Mouse (Mus musculus) kidney, embryonic 15.5 days (tissue): ENCODE measurements around the gene Cds2. TPM values are rescaled to one million over a fixed set of nuclear protein-coding genes. Genes with fewer than 3 reads are reported as not detected.
A peak's percentile ranks its signal among the peaks of the same experiment; 100 is the strongest.

ENCODE experiments used
- ATAC-seq: fragments of 200-750 bp; cut with Nextera tagmentation; replicated peaks from 2 replicates; pipeline ENCODE4 v1.8.0; 2017; ENCODE audit warnings: moderate TSS enrichment; ENCODE audit not compliant: low FRiP score
- H3K27ac ChIP-seq: fragments of 300-500 bp; sonication (generic); 2 replicates; pipeline ENCODE4 v1.5.1; 2015; ENCODE audit warnings: mild to moderate bottlenecking, inconsistent platforms
- H3K27me3 ChIP-seq: fragments of 300-500 bp; sonication (generic); 2 replicates; pipeline ENCODE4 v1.6.1; 2015; ENCODE audit warnings: inconsistent platforms
- H3K36me3 ChIP-seq: fragments of 300-500 bp; sonication (generic); 2 replicates; pipeline ENCODE4 v1.6.1; 2015; ENCODE audit warnings: inconsistent platforms
- H3K4me1 ChIP-seq: fragments of 300-500 bp; sonication (generic); 2 replicates; pipeline ENCODE4 v1.6.1; 2015; ENCODE audit warnings: inconsistent platforms
- H3K4me2 ChIP-seq: fragments of 300-500 bp; sonication (generic); 2 replicates; pipeline ENCODE4 v1.6.1; 2015; ENCODE audit warnings: moderate library complexity, mild to moderate bottlenecking, inconsistent platforms
- H3K4me3 ChIP-seq: fragments of 300-500 bp; sonication (generic); replicated peaks from 2 replicates; pipeline ENCODE4 v1.5.1; 2015; ENCODE audit warnings: mild to moderate bottlenecking, inconsistent platforms
- H3K9ac ChIP-seq: fragments of 300-500 bp; sonication (generic); 2 replicates; pipeline ENCODE4 v1.6.1; 2015; ENCODE audit warnings: mild to moderate bottlenecking, inconsistent platforms
- H3K9me3 ChIP-seq: fragments of 300-500 bp; sonication (generic); replicated peaks from 2 replicates; pipeline ENCODE4 v1.6.1; 2016; ENCODE audit warnings: inconsistent platforms
- WGBS: fragments of 180-500 bp; shearing (Covaris S2); methylation state at CpG from one replicate; pipeline ENCODE4 v1.1.7; 2015; ENCODE audit warnings: mixed read lengths; 5-methylcytosine and 5-hydroxymethylcytosine counted together
- polyA plus RNA-seq: library from polyadenylated mRNA; unstranded; fragments of >200 nt; fragmentation: Nextera tagmentation; extraction: Ambion mirVana; gene quantifications from 2 replicates; pipeline ENCODE4 v1.2.1, GENCODE M21; 2015

Gene Cds2
- polyA plus RNA-seq, 1 experiment from 2014 or later, result 30.2 TPM

- Histone ChIP-seq H3K9me3 (no peaks in the 10 kb centered on the region), H3K4me1 (peaks cover 3% of the 10 kb centered on the region; the same call in 1 of the 2 replicates), H3K9ac (no peak overlapping the region), H3K27me3 (no peaks in the 10 kb centered on the region), H3K27ac (no peak overlapping the region), H3K4me2 (no peak overlapping the region), H3K4me3 (no peak overlapping the region), H3K36me3 (no peaks in the 10 kb centered on the region)
- ATAC-seq, result no peak
- 73% methylated on average over 2 of the region's 2 CpGs for WGBS
Observed at GRCm38 (mm10) chr2:132270331-132270951, 7.5 kb downstream of the Cds2 start.

GRCm38 (mm10) chr2:132272694-132273389 is 9.9 kb downstream of the Cds2 start:
- 69% methylated on average over 6 of the region's 6 CpGs for WGBS

GRCm38 (mm10) chr2:132275527-132275926 is 12.6 kb downstream of the Cds2 start:
- Histone ChIP-seq H3K4me3 (no peak overlapping the region), H3K9ac (no peak overlapping the region), H3K36me3 (no peaks in the 10 kb centered on the region), H3K27ac (no peak overlapping the region), H3K4me2 (no peak overlapping the region), H3K9me3 (no peaks in the 10 kb centered on the region), H3K27me3 (no peaks in the 10 kb centered on the region), H3K4me1 (peaks cover 21% of the 10 kb centered on the region)
- ATAC-seq, result no peak
- WGBS, result 78% methylated on average over 4 of the region's 4 CpGs

More at GRCm38 (mm10) chr2:132272694-132273389, 9.9 kb downstream of the Cds2 start:
- Histone ChIP-seq H3K4me1 (peaks cover 7% of the 10 kb centered on the region; the same call in 1 of the 2 replicates), H3K4me2 (no peak overlapping the region), H3K9me3 (no peaks in the 10 kb centered on the region), H3K4me3 (no peak overlapping the region), H3K36me3 (no peaks in the 10 kb centered on the region), H3K27me3 (no peaks in the 10 kb centered on the region), H3K9ac (no peak overlapping the region), H3K27ac (0 out of 2 replicates have a peak overlapping the region, but pooled peaks have one; percentile 22)
- ATAC-seq, result no peak

GRCm38 (mm10) chr2:132276249-132276648 is 13.3 kb downstream of the Cds2 start:
- Histone ChIP-seq H3K9ac (no peak overlapping the region), H3K9me3 (no peaks in the 10 kb centered on the region), H3K27ac (no peak overlapping the region), H3K4me3 (no peak overlapping the region), H3K27me3 (no peaks in the 10 kb centered on the region), H3K36me3 (no peaks in the 10 kb centered on the region), H3K4me1 (peaks cover 21% of the 10 kb centered on the region), H3K4me2 (no peak overlapping the region)
- WGBS, result 75% methylated on average over 4 of the region's 4 CpGs
- ATAC-seq, result no peak

- H3K4me1 ChIP-seq, result peaks cover 41% of the 10 kb centered on the region
- 0 out of 2 replicates have a peak overlapping the region, but pooled peaks have one; percentile 7 for H3K9ac ChIP-seq
- ATAC-seq, result peak; percentile 85
- H3K4me2 ChIP-seq, result no peak overlapping the region
- 42% methylated on average over 8 of the region's 8 CpGs for WGBS
- no peaks in the 10 kb centered on the region for H3K36me3 ChIP-seq
- no peak overlapping the region for H3K4me3 ChIP-seq
- no peaks in the 10 kb centered on the region for H3K9me3 ChIP-seq
- peak overlapping the region; percentile 62 for H3K27ac ChIP-seq
- no peaks in the 10 kb centered on the region for H3K27me3 ChIP-seq
Observed at GRCm38 (mm10) chr2:132278273-132278853, 15.4 kb downstream of the Cds2 start.

GRCm38 (mm10) chr2:132279336-132279882 is 16.5 kb downstream of the Cds2 start:
- 0 out of 2 replicates have a peak, but pooled peaks have one; percentile 43 for ATAC-seq
- H3K27ac ChIP-seq, result no peak overlapping the region

GRCm38 (mm10) chr2:132279978-132280377 is 17.0 kb downstream of the Cds2 start:
- H3K4me2 ChIP-seq, result no peak overlapping the region

More at GRCm38 (mm10) chr2:132279336-132279882, 16.5 kb downstream of the Cds2 start:
- Histone ChIP-seq H3K4me1 (peaks cover 51% of the 10 kb centered on the region), H3K4me2 (no peak overlapping the region), H3K9ac (no peak overlapping the region), H3K9me3 (no peaks in the 10 kb centered on the region), H3K36me3 (no peaks in the 10 kb centered on the region), H3K4me3 (no peak overlapping the region), H3K27me3 (no peaks in the 10 kb centered on the region)
- 53% methylated on average over 3 of the region's 3 CpGs for WGBS

GRCm38 (mm10) chr2:132280518-132281120 is 17.7 kb downstream of the Cds2 start:
- 90% methylated on average over 10 of the region's 10 CpGs for WGBS
- no peak overlapping the region for H3K27ac ChIP-seq
- H3K4me2 ChIP-seq, result no peak overlapping the region
- no peaks in the 10 kb centered on the region for H3K27me3 ChIP-seq
- no peak for ATAC-seq
- H3K4me1 ChIP-seq, result peaks cover 62% of the 10 kb centered on the region
- no peaks in the 10 kb centered on the region for H3K9me3 ChIP-seq
- H3K4me3 ChIP-seq, result no peak overlapping the region
- no peak overlapping the region for H3K9ac ChIP-seq
- no peaks in the 10 kb centered on the region for H3K36me3 ChIP-seq

More at GRCm38 (mm10) chr2:132279978-132280377, 17.0 kb downstream of the Cds2 start:
- H3K9me3 ChIP-seq, result no peaks in the 10 kb centered on the region
- no peaks in the 10 kb centered on the region for H3K27me3 ChIP-seq
- peaks cover 57% of the 10 kb centered on the region for H3K4me1 ChIP-seq
- no peak overlapping the region for H3K4me3 ChIP-seq
- no peaks in the 10 kb centered on the region for H3K36me3 ChIP-seq
- no peak overlapping the region for H3K27ac ChIP-seq
- WGBS, result 42% methylated on average over 4 of the region's 4 CpGs
- no peak overlapping the region for H3K9ac ChIP-seq
- no peak for ATAC-seq

GRCm38 (mm10) chr2:132281560-132282452 is 18.9 kb downstream of the Cds2 start:
- ATAC-seq, result no peak
- Histone ChIP-seq H3K4me2 (no peak overlapping the region), H3K27ac (no peak overlapping the region; the same call in 1 of the 2 replicates), H3K36me3 (no peaks in the 10 kb centered on the region), H3K4me1 (peaks cover 62% of the 10 kb centered on the region), H3K27me3 (no peaks in the 10 kb centered on the region), H3K9ac (no peak overlapping the region), H3K9me3 (no peaks in the 10 kb centered on the region), H3K4me3 (no peak overlapping the region)
- whole genome bisulfite sequencing, result 57% methylated on average over 10 of the region's 10 CpGs

GRCm38 (mm10) chr2:132282453-132283174 is 19.7 kb downstream of the Cds2 start:
- Histone ChIP-seq H3K36me3 (no peaks in the 10 kb centered on the region), H3K9ac (no peak overlapping the region), H3K9me3 (no peaks in the 10 kb centered on the region), H3K4me2 (no peak overlapping the region), H3K27ac (peak overlapping the region; percentile 83), H3K4me1 (peaks cover 59% of the 10 kb centered on the region), H3K4me3 (no peak overlapping the region), H3K27me3 (no peaks in the 10 kb centered on the region)
- no peak for ATAC-seq
- WGBS, result 48% methylated on average over 12 of the region's 12 CpGs
